Mouse (Mus musculus): ENCODE data around the gene Kif6. TPM values are rescaled to one million over a fixed set of nuclear protein-coding genes. Genes with fewer than 3 reads are reported as not detected.

Kif6 gene
- polyA plus RNA-seq, 1 experiment from 2014 or later, result 3.2 TPM

GRCm38 (mm10) chr17:49880919-49881744 lies 266.2 kb downstream of the Kif6 start:
- Histone ChIP-seq H3K36me3 (no peaks in the 10 kb centered on the region), H3K27ac (no peak overlapping the region), H3K27me3 (no peaks in the 10 kb centered on the region), H3K9me3 (no peaks in the 10 kb centered on the region; the same call in 1 of the 2 replicates), H3K4me1 (peaks cover 8% of the 10 kb centered on the region), H3K4me2 (no peak overlapping the region), H3K4me3 (no peak overlapping the region), H3K9ac (no peak overlapping the region)
- no peak for ATAC-seq (ENCODE audit: insufficient number of reproducible peaks, insufficient read depth, low FRiP score, low TSS enrichment, low read depth)
- WGBS, result 85% methylated on average over 5 of the region's 5 CpGs

- Histone ChIP-seq H3K27me3 (no peaks in the 10 kb centered on the region), H3K9me3 (no peaks in the 10 kb centered on the region; the same call in 1 of the 2 replicates), H3K36me3 (no peaks in the 10 kb centered on the region), H3K27ac (no peak overlapping the region), H3K9ac (no peak overlapping the region), H3K4me3 (no peak overlapping the region), H3K4me2 (no peak overlapping the region), H3K4me1 (peaks cover 5% of the 10 kb centered on the region; the same call in 1 of the 2 replicates)
- 85% methylated on average over 7 of the region's 7 CpGs for WGBS
- no peak for ATAC-seq (ENCODE audit: insufficient number of reproducible peaks, insufficient read depth, low FRiP score, low TSS enrichment, low read depth)
These were observed 266.9 kb downstream of the Kif6 start for GRCm38 (mm10) chr17:49881796-49882195.

GRCm38 (mm10) chr17:49883136-49883755 lies 268.3 kb downstream of the Kif6 start:
- Histone ChIP-seq H3K36me3 (no peaks in the 10 kb centered on the region), H3K4me3 (no peak overlapping the region), H3K9ac (no peak overlapping the region), H3K4me2 (no peak overlapping the region), H3K9me3 (no peaks in the 10 kb centered on the region; the same call in 1 of the 2 replicates), H3K4me1 (peaks cover 13% of the 10 kb centered on the region; the same call in 1 of the 2 replicates), H3K27ac (no peak overlapping the region), H3K27me3 (no peaks in the 10 kb centered on the region)
- 75% methylated on average over 8 of the region's 8 CpGs for WGBS
- ATAC-seq (ENCODE audit: insufficient number of reproducible peaks, insufficient read depth, low FRiP score, low TSS enrichment, low read depth), result no peak

- Histone ChIP-seq H3K9me3 (no peaks in the 10 kb centered on the region; the same call in 1 of the 2 replicates), H3K4me2 (no peak overlapping the region), H3K27me3 (no peaks in the 10 kb centered on the region), H3K27ac (no peak overlapping the region), H3K9ac (no peak overlapping the region), H3K4me3 (no peak overlapping the region), H3K4me1 (peaks cover 19% of the 10 kb centered on the region), H3K36me3 (no peaks in the 10 kb centered on the region)
- 84% methylated on average over 11 of the region's 11 CpGs for WGBS
- ATAC-seq (ENCODE audit: insufficient number of reproducible peaks, insufficient read depth, low FRiP score, low TSS enrichment, low read depth), result no peak
These were observed 270.1 kb downstream of the Kif6 start for GRCm38 (mm10) chr17:49885035-49885434.

- WGBS, result 17% methylated on average over 7 of the region's 7 CpGs
- H3K36me3 ChIP-seq, result no peaks in the 10 kb centered on the region
- no peak overlapping the region for H3K9ac ChIP-seq
- no peak overlapping the region for H3K27ac ChIP-seq
- H3K27me3 ChIP-seq, result no peaks in the 10 kb centered on the region
- no peak for ATAC-seq (ENCODE audit: insufficient number of reproducible peaks, insufficient read depth, low FRiP score, low TSS enrichment, low read depth)
- H3K4me1 ChIP-seq, result peaks cover 19% of the 10 kb centered on the region
- H3K4me3 ChIP-seq, result no peak overlapping the region
- no peaks in the 10 kb centered on the region for H3K9me3 ChIP-seq
- H3K4me2 ChIP-seq, result no peak overlapping the region
These were observed 274.7 kb downstream of the Kif6 start for GRCm38 (mm10) chr17:49889629-49890028.

- H3K9ac ChIP-seq, result no peak overlapping the region
- H3K36me3 ChIP-seq, result no peaks in the 10 kb centered on the region
- no peaks in the 10 kb centered on the region for H3K27me3 ChIP-seq
- H3K9me3 ChIP-seq, result no peaks in the 10 kb centered on the region
- peaks cover 14% of the 10 kb centered on the region for H3K4me1 ChIP-seq
- 89% methylated on average over 16 of the region's 16 CpGs for WGBS
- no peak for ATAC-seq (ENCODE audit: insufficient number of reproducible peaks, insufficient read depth, low FRiP score, low TSS enrichment, low read depth)
- H3K27ac ChIP-seq, result no peak overlapping the region
- H3K4me2 ChIP-seq, result no peak overlapping the region
- H3K4me3 ChIP-seq, result no peak overlapping the region
These were observed 275.9 kb downstream of the Kif6 start for GRCm38 (mm10) chr17:49890861-49891260.

- H3K27ac ChIP-seq, result no peak overlapping the region
- no peaks in the 10 kb centered on the region for H3K9me3 ChIP-seq
- H3K36me3 ChIP-seq, result no peaks in the 10 kb centered on the region
- no peak for ATAC-seq (ENCODE audit: insufficient number of reproducible peaks, insufficient read depth, low FRiP score, low TSS enrichment, low read depth)
- H3K4me2 ChIP-seq, result no peak overlapping the region
- WGBS, result 88% methylated on average over 6 of the region's 6 CpGs
- no peak overlapping the region for H3K9ac ChIP-seq
- peaks cover 8% of the 10 kb centered on the region for H3K4me1 ChIP-seq
- H3K27me3 ChIP-seq, result no peaks in the 10 kb centered on the region
- H3K4me3 ChIP-seq, result no peak overlapping the region
These were observed 277.5 kb downstream of the Kif6 start for GRCm38 (mm10) chr17:49892390-49892789.

- Histone ChIP-seq H3K4me2 (no peak overlapping the region), H3K9me3 (no peaks in the 10 kb centered on the region), H3K27me3 (peaks cover 5% of the 10 kb centered on the region), H3K27ac (no peak overlapping the region), H3K4me3 (no peak overlapping the region), H3K4me1 (peaks cover 1% of the 10 kb centered on the region), H3K9ac (no peak overlapping the region), H3K36me3 (no peaks in the 10 kb centered on the region)
- no peak for ATAC-seq (ENCODE audit: insufficient number of reproducible peaks, insufficient read depth, low FRiP score, low TSS enrichment, low read depth)
- WGBS, result 85% methylated on average over 6 of the region's 6 CpGs
These were observed 279.5 kb downstream of the Kif6 start for GRCm38 (mm10) chr17:49894471-49894870.

GRCm38 (mm10) chr17:49898849-49899331 lies 284.0 kb downstream of the Kif6 start:
- Histone ChIP-seq H3K4me1 (no peaks in the 10 kb centered on the region), H3K4me2 (no peak overlapping the region), H3K36me3 (no peaks in the 10 kb centered on the region), H3K4me3 (no peak overlapping the region), H3K9me3 (no peaks in the 10 kb centered on the region), H3K9ac (no peak overlapping the region), H3K27me3 (peaks cover 26% of the 10 kb centered on the region), H3K27ac (no peak overlapping the region)
- WGBS, result 12% methylated on average over 7 of the region's 7 CpGs
- no peak for ATAC-seq (ENCODE audit: insufficient number of reproducible peaks, insufficient read depth, low FRiP score, low TSS enrichment, low read depth)

- WGBS, result 85% methylated on average over 7 of the region's 7 CpGs
- Histone ChIP-seq H3K27ac (no peak overlapping the region), H3K4me1 (peaks cover 4% of the 10 kb centered on the region; the same call in 1 of the 2 replicates), H3K4me3 (no peak overlapping the region), H3K36me3 (no peaks in the 10 kb centered on the region), H3K27me3 (peaks cover 26% of the 10 kb centered on the region), H3K9me3 (no peaks in the 10 kb centered on the region), H3K4me2 (no peak overlapping the region), H3K9ac (no peak overlapping the region)
- no peak for ATAC-seq (ENCODE audit: insufficient number of reproducible peaks, insufficient read depth, low FRiP score, low TSS enrichment, low read depth)
These were observed 287.7 kb downstream of the Kif6 start for GRCm38 (mm10) chr17:49902613-49903012.

GRCm38 (mm10) chr17:49923429-49923828 lies 308.5 kb downstream of the Kif6 start:
- no peaks in the 10 kb centered on the region for H3K9me3 ChIP-seq
- H3K4me1 ChIP-seq, result no peaks in the 10 kb centered on the region
- no peak for ATAC-seq (ENCODE audit: insufficient number of reproducible peaks, insufficient read depth, low FRiP score, low TSS enrichment, low read depth)
- H3K9ac ChIP-seq, result no peak overlapping the region
- H3K4me2 ChIP-seq, result no peak overlapping the region
- 62% methylated on average over 4 of the region's 4 CpGs for WGBS
- no peaks in the 10 kb centered on the region for H3K36me3 ChIP-seq
- H3K27ac ChIP-seq, result no peak overlapping the region
- no peaks in the 10 kb centered on the region for H3K27me3 ChIP-seq
- no peak overlapping the region for H3K4me3 ChIP-seq

- no peak overlapping the region for H3K27ac ChIP-seq
- no peaks in the 10 kb centered on the region for H3K9me3 ChIP-seq
- ATAC-seq (ENCODE audit: insufficient number of reproducible peaks, insufficient read depth, low FRiP score, low TSS enrichment, low read depth), result no peak
- H3K36me3 ChIP-seq, result no peaks in the 10 kb centered on the region
- H3K4me2 ChIP-seq, result no peak overlapping the region
- no peaks in the 10 kb centered on the region for H3K27me3 ChIP-seq
- no peak overlapping the region for H3K4me3 ChIP-seq
- no peak overlapping the region for H3K9ac ChIP-seq
- WGBS, result 83% methylated on average over 2 of the region's 2 CpGs
- no peaks in the 10 kb centered on the region for H3K4me1 ChIP-seq
These were observed 312.7 kb downstream of the Kif6 start for GRCm38 (mm10) chr17:49927611-49928010.
